Mouse (Mus musculus): ENCODE results near the gene Astn2. TPM values are rescaled to one million over a fixed set of nuclear protein-coding genes. Genes with fewer than 3 reads are reported as not detected.

Astn2 gene
- total and polyA plus RNA-seq, 3 experiments, result 1.3 to 1.8 (median 1.6) TPM

DNA sequence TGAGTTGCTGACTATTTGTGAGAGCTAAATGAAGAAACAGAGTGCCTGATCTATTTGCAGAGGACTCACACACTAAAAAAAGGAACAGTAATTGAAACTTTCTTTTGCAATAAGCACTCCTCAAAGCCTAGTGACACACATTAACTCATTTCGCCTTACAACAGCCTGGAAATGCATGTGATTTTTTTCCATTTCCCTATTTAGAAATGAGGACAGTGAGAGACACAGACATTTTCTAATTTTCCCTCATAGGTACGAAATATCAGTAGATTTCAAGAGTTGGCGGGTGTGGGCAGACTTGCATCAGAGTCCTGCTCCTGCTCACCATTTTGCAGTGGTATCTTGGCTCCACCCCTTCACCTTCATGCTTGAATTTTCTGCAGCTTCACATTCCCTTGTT lies 233.6 kb downstream of the Astn2 start:
- no peak for DNase-seq

DNA sequence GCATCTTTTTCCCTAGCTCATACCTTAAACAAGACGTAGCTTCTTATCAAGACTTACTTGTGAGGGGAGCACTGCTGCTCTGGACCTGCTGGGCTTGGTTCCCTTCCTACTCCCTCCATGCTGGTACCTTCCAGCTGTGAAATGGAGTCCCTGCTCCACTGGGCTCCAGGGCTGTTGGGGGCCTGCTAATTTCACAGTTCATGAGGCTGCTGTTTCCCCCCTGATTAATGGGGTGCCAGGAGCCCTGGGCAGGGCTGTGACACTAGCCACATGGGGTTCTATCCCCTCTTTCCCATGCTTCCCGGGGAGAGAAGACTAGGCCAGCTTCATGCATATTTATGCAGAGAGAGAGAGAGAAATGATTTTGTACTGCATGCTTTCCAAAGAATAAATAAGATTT lies 234.9 kb downstream of the Astn2 start:
- no peak for DNase-seq

DNA sequence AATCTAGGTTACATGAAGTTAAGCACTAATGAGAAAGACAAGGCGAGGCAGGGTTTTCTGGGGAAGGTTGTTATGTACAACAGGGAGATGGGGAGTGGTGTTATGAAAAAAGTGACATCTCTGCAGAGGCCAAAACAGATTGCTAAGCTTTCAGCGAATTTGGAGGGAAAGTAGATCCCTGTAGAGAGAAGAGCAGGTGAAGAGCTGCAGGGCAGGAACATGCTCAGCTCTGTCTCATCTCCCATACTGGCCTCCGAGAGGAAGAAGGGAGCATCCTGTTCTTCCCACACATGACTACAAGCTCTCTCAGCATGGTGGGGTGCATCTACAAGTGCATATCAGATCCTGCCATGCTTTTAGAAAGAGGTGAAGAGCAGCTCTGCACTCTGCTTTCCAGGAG lies 245.7 kb downstream of the Astn2 start:
- DNase-seq, result no peak

DNA sequence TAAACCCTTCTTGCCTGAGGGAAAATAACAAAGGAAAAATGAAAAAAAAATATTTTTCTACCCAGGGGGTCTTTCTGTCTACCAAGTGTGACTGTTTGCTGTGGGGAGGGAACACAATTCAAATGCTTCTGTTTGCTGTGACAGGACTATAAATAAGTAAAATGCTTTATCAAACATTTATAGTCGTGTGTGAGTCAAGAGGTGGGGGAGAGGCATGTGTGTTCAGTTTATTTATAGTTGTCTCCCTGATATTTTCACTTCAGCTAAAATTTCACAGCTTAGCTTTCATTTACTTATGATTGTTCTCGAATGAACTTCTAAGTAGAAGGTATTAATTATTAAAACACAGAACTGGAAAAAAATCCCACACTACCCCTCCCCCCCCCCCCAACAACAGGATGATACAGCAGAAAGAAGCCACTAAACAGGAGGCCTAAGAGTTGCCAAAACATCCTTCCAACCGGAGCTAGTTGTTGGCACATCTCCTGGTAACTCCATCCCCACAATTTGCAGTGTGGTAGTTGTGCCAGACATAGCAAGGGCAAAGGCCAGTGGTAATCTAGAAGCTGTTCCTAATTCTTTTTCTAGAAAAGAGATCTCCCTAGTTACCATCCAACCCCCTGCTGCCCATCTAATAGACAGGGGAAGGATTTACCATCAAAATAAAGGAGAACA lies 246.8 kb downstream of the Astn2 start:
- DNase-seq, result no peak

DNA sequence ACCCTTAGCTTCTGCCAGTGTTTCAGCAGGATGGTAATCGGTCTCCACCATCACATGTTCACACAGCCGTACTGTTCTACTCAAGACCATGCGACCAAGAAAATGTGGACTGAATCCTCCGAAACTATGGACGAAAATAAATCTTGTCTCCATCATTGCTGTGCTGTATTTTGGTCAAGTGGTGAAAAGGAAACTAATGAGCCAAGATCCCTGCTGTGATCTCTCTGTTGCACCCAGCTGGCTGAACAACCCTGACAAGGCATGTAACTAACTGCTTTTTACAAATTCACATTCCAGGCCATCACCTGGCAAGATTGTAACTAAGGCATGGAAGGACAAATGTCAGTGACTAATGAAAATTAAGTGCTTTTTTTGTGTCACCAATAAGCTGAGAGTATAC lies 257.9 kb downstream of the Astn2 start:
- no peak for DNase-seq

DNA sequence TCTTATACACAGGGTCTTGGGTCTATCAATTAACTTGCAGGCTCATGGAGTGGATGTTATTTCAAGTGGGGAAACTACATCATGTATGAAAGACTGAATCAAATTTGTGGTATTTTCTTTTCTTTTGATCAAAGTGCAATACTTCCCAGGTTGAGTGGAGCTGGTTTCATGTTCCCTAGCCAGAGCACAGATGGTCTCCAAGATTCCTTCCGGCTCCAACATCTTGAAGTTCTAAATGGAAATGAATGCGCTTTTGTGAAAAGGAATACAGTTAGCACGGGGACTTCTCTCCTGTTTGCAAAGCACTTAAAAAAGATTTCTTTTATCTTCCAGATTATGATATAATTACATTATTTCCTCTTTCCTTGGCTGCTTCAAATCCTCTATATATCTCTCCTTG lies 278.2 kb downstream of the Astn2 start:
- no peak for DNase-seq

DNA sequence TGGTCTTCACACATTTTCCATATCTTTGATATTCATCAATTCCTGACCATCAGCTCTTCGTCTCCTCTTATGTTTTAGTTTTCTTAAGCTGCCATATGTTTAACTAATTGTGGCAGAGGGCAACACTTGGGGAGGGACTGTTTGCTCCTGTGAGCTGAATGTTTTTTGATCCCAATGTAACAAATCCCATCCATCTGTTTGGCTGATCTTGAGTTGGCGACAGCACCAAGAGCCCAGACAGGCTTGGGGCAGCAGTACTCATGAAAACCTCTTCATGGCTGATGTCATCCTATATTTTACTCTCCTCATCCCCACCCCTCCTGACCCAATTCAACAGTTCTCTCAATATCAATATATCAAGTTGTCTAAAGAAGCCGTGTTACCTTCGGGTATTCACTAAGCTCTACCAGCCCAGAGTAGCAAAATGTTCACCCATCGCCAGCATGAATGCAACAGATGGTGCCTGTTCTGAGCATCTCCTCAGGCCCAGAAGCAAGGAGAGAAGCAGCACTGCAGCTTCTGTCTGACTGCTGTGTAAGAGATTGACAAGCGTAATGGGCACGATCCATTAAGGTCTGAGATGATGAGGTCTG lies 281.5 kb downstream of the Astn2 start:
- no peak for DNase-seq

DNA sequence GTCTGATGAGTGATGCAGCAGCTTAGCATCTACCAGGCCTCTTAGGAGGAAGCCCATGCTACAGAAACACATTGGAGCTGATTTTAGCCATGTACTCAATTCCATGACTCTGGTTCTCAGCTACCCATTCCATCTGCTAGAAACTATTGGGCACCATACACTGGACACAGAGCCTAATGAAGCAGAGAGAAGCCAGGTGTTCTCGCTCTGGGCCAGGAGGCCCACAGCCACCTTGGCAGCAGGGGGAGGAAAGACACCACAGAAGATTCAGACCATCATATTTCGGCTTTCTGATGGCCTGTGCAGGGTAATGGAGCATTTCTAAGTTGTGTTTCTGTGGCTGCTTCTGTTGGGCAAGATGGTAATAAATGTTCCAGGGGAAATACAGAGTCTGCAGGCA lies 290.2 kb downstream of the Astn2 start:
- DNase-seq, result no peak

DNA sequence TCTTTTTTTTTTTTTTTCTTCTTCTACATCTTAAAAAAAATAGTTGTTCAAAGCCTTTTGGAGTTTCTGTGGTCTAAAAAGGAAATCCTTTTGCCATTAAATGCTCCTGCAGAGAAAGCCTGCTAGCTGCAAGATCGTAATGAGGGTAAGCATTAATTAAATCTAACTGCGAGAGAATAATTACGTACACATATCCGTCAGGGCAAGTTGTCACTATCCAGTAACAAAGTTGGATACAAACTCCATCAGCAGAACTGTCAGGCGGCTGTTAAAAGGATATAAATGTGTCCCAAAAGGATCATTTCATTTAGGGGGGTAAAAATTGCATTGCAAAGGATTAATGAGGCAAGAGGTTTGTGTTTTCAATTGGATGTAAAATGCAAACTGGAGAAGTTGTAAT lies 302.4 kb downstream of the Astn2 start:
- DNase-seq, result no peak

DNA sequence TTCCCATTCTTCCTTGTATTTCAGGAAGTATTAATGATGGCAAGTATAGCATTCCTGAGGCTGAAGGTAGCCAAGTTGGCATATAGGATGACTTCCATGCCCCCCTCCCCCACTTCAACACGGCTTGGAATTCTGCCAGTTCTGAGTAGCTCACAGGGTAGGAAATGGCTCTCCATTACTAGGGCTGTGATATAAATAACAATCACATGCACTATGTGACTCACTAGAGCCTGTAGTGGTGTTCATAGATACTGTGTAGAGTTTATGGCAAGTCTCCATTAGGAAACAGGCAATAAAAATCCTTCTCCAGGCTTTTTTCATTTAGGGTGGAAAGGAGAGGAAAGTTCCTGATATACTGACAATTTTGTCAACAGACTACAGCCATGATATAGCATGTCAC lies 306.8 kb downstream of the Astn2 start:
- DNase-seq, result no peak

DNA sequence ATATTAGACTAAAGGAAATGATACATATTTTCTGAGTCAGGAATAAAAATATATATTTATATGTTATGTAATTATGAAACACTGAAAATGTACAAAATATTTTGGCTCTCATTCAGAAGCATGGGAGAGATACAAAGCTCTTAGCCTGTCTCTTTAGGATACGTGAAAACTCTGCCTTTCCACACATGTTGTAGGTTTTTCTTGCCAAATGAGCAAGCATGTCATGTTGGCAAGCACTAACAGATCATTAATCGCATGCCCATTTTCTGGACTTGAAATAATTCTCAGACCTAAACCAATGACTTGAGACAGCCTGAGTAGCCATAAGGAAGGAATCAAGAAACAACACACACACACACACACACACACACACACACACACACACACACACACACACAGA lies 308.3 kb downstream of the Astn2 start:
- DNase-seq, result no peak

DNA sequence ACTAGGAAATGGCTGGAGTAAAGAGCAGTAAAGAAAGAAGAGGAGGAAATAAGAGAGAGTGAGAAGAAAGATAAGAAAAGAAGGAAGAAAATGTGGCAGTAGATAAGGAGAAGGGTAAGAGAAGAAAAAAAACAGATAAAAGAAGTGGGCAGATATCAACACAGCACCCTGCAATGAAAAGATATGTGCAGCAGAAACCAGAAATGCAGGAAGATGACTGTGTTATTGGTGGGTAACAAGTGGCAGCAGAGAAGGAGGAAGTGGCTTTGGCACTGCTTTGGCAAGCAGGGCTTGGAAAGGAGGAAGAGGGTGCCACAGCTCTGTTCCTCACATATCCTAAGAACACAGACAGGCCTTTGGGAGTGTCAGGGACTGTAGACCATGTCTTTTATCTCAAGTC lies 347.2 kb downstream of the Astn2 start:
- DNase-seq, result no peak

DNA sequence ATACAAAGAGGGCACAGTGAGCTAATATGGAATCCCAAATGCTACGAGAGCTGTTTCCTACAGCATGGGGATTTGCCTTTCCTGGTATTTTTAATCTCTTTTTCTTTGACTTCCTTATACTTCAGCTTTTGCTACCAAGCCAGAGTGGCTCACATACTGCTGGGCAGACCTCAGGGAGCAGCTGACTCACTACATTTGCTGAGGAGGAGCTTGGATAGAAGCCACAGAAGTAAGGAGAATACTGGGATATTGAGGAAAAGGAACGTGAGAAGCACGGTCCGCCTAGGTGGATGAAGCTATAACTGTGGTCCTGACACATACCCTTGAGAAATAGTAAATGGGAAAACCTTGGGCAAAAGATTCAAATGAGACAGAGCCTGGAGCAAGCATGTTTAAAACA lies 348.7 kb downstream of the Astn2 start:
- no peak for DNase-seq

DNA sequence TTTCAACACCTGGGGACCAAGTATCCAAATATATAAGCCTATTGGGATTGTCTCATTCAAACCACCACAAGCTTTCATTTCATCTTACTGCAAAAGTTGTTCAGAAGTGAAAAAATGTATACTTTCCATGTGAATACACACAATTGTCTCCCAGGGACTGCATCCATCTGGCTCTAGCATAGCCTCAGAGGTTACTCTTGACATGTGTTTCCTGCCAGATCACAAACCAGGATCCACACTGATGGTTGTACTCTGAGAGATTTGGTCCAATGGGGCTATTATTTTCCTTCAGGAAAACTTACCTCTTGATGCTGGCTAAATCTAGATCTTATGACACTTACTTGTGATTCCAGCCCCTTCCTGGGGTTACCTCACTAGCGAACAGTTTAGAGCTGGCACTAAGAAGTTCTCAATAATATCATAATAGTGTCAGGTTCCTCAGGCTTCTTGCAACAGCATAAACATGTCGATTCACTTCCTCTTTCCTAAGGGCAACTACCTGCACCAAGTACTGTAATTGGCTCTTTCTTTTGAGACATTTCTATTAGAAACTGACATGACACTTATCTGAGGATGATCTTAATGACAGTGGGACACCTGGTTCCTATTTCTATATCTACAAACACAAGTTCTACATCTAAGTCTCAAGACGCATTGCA lies 361.3 kb downstream of the Astn2 start:
- no peak for DNase-seq

DNA sequence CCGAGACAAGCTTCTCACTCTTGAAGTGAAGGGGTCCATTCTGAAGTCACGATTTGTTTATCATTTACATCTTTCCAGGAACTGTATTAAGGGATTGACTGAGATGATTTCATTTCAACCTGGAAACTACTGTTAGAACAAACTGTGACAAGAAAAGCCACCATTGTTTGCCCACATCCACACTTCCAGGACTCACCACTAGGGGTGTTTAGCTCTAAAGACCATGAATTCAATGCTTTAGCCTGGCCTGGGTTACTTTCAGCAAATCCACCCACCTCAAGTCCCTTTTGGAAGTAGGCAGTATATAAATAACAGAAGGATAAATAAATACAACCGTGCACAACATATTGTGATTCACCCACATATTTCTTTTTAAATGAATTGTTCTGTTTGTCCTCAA lies 370.6 kb downstream of the Astn2 start:
- DNase-seq, result no peak

DNA sequence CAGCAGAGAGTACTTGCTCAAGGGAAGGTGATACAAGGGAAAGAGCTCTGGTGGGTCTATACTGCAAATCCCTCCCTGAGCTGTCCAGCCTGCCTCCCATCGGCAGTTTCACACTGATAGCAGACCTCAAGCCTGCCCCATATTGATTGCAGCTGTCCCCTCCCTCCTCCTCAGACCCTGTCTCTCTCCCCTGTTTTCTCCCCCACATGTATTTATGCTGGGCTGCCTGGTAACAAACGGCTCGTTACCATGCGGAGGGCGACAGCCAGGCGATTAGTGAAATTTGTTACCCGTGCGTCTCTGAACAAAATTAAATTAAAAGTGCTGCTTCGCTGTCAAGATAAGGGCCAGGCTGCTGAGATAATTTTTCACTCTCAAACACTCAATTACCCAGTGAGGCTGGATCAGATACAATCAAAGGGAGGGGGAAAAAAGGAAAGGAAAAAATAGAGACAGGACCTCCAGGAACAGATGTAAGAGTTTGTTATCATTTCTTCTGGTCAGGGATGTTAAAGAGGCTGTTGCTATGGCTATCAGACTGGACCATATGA lies 373.0 kb downstream of the Astn2 start:
- DNase-seq, result no peak

DNA sequence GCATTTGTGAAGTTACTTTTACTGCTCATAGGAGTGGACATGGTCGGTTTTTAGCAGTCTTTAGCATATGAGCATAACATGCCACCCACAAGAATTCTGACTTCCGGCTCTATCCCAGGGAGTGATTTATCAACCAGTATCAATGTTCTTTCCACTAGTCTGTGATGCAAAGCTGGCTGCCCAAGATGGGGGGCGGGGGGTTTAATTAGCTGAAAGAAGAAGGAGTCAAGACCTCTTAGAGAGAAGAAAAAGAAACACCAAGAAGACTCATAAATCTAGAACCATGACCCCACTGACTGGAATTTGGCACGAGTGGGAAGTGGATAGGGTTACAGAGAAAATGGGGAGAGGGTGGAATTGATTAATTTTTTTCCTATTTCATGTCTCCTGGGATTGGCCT lies 374.5 kb downstream of the Astn2 start:
- no peak for DNase-seq

DNA sequence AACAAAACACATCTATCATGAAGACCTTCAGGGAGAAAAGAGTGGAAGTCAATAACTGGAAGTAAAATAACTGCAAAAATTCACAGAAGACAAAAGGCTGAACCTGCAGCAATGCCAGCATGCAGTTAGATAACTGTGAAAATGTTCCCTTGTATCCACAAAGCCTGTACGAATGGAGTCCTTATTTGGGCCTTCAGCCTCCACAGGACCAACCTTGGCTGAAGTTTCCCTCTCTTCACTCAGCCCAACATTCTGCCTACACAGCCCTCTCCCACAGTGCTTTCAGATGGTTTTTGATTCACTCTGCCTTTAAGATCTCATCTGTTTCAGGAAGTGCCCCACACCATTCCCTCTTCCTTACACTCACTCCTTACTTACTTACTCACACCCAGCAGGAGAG lies 376.5 kb downstream of the Astn2 start:
- DNase-seq, result no peak

DNA sequence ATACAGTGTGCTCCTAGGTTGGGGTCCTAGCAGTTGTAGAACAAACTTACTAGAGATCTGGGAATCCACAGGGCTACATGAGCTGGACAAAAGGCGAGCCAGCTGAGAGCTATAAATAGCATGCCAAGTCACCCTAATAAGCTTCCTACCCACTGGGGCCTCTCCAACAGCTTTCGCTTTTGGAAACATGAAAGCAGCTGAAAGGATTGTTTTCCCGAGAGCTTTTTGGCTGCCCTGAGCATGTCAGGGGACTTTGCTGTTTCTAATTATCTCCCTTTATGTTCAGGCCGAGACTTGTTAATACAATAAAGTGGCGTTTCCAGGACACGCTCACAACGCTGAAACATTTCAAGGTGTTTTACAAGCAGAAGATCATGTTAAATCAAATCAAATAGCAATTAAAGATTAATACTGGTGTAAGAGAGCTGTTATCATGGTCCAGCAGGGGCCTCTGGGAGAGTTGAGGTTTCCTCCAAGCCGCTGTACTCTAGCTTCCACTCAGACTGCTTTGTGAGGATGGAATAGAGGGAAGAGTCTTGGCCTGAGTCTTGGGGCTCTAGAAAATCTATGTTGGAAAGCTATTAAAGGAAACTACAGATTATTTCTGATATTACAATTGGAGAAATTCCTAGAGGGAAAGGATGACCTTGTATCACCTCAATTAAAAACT lies 378.9 kb downstream of the Astn2 start:
- peak; percentile 14 for DNase-seq

DNA sequence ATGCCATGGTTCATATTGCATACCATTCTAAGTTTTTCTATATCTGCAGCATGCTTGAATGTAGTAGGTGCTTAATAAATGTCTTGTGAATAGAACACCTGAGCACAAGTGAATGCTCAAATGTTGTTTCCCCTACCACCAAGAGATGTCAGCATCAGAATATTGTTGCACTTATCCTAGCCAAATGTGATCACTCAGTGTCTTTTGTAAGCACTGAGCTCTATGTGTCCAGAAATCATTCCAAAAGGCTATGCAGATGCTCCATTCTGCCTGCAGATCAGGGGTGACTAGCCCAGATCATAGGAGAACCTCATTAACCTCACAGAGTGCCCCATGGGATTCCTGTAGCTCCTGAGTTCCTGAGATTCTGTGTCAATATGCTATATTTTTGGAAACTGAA lies 401.5 kb downstream of the Astn2 start:
- no peak for DNase-seq

DNA sequence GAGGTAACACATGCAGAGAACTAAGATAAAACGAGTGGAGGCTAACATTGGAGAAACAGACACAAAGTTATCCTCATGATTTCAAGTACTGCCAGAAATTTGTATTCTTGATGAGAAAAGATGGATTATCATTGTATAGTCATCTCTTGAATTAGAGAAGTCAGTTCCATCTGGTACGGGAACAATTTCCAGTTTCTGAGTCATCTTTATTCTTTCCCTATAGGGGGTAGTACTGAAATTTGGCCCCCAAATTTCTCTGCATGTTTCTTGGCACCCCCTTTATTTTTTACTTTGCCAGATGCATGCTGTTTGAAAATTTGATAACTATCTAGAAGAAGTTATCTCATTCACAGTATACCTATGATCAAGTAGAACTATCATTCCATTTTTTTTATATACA lies 420.8 kb downstream of the Astn2 start:
- no peak for DNase-seq

DNA sequence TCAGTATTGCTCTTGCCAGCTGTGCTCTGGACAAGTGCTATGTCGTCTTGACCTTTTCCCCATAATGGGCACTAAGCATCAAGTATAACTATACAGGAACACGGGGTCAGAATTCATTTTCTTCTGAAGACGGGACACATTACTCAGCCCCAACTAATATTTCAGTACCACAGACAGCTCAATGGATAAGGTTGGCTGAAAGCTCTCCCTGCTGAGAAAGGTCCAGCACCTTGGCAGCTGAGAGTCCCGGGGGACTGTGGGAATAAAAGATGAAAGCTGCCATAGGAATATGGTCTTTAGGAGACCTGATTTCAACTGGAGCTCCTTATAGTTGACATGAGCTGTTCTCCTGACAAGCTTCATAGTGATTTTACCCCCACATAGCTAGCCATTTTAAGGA lies 421.5 kb downstream of the Astn2 start:
- DNase-seq, result no peak

DNA sequence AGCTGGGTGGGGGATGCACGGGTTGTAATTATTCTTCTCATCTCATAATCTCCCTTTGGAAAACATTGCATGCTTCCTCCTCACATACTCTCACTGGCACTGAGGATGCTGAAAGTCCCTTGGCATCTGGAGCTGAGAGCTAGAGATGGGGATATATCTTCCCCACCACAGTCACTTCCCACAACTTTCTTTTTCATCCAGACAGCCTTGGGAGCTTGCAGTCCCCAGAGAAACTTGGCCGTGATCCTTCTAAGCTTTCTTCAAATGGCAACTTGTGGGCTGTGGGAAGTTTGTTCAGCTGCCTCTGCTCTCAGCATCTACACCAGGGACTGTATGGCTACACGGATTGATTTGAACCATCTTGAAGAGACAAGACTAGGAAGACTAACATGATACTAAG lies 428.2 kb downstream of the Astn2 start:
- DNase-seq, result no peak

All from adrenal gland, adult 2 months (tissue).